Mouse (Mus musculus) MEL (cell line): ENCODE measurements around the gene Fam228b. TPM values are rescaled to one million over a fixed set of nuclear protein-coding genes. Genes with fewer than 3 reads are reported as not detected.
A peak's percentile ranks its signal among the peaks of the same experiment; 100 is the strongest.

ENCODE experiments used
- DNase-seq: peaks from one replicate; pipeline ENCODE4 v3.0.0; 2011; ENCODE audit warnings: low read depth, low spot score
- H3K27ac ChIP-seq: 2 replicates; pipeline ENCODE4 v1.5.1; 2012; ENCODE audit warnings: low read depth, mild to moderate bottlenecking, control low read depth, low read length, moderate library complexity; ENCODE audit not compliant: control insufficient read depth
- H3K27me3 ChIP-seq, 2 experiments: fragments of 150-350 bp in 1 of 2; sonication (generic) in 1 of 2; 2 replicates each; pipeline ENCODE4 v1.6.1; 2012; ENCODE audit warnings: low read length in 2 of 2, mild to moderate bottlenecking in 2 of 2, improper control_type of control experiment in 1 of 2, moderate library complexity in 1 of 2; ENCODE audit not compliant: insufficient read depth in 2 of 2, control insufficient read depth in 1 of 2
- H3K36me3 ChIP-seq, 2 experiments: 2 replicates each; pipeline ENCODE4 v1.6.1; 2012 to 2014; ENCODE audit warnings: low read length in 2 of 2, improper control_type of control experiment in 1 of 2, inconsistent platforms in 1 of 2, mild to moderate bottlenecking in 1 of 2; ENCODE audit not compliant: insufficient read depth in 2 of 2, control insufficient read depth in 1 of 2
- H3K4me1 ChIP-seq, 2 experiments: fragments of 150-350 bp in 1 of 2; sonication (generic) in 1 of 2; 2 replicates each; pipeline ENCODE4 v1.6.1; 2012; ENCODE audit warnings: low read length in 2 of 2, improper control_type of control experiment in 1 of 2, mild to moderate bottlenecking in 1 of 2; ENCODE audit not compliant: insufficient read depth in 2 of 2, control insufficient read depth in 1 of 2
- H3K4me3 ChIP-seq, 2 experiments: fragments of 150-350 bp in 1 of 2; sonication (generic) in 1 of 2; 2 replicates each; pipeline ENCODE4 v1.5.1; 2012; ENCODE audit warnings: low read depth in 2 of 2, low read length in 2 of 2, mild to moderate bottlenecking in 2 of 2, moderate library complexity in 2 of 2, control low read depth in 1 of 2, improper control_type of control experiment in 1 of 2; ENCODE audit not compliant: control insufficient read depth in 1 of 2, insufficient read depth in 1 of 2
- H3K79me2 ChIP-seq: 2 replicates; pipeline ENCODE4 v1.6.1; 2012; ENCODE audit warnings: mild to moderate bottlenecking, low read length, moderate library complexity; ENCODE audit not compliant: control insufficient read depth, poor library complexity, insufficient read depth
- H3K9ac ChIP-seq: 2 replicates; pipeline ENCODE4 v1.6.1; 2012; ENCODE audit warnings: low read depth, mild to moderate bottlenecking, control low read depth, low read length, moderate library complexity; ENCODE audit not compliant: control insufficient read depth, poor library complexity, severe bottlenecking
- H3K9me3 ChIP-seq: fragments of 150-350 bp; sonication (generic); replicated peaks from 2 replicates; pipeline ENCODE4 v1.6.1; 2012; ENCODE audit warnings: mild to moderate bottlenecking, low read length, improper control_type of control experiment, moderate library complexity; ENCODE audit not compliant: insufficient read depth
- CHD2 ChIP-seq: IDR thresholded peaks from 2 replicates; pipeline ENCODE4 v1.6.1; 2011; ENCODE audit warnings: low read length, improper control_type of control experiment
- CTCF ChIP-seq, 3 experiments: IDR thresholded peaks in 2 of 3; conservative IDR thresholded peaks in 1 of 3; 2 replicates each; pipeline ENCODE4 v1.5.1; 2011 to 2012; ENCODE audit warnings: low read length in 3 of 3, low read depth in 2 of 3, mild to moderate bottlenecking in 2 of 3, improper control_type of control experiment in 1 of 3, inconsistent platforms in 1 of 3, mixed read lengths in 1 of 3, moderate library complexity in 1 of 3; ENCODE audit not compliant: control insufficient read depth in 1 of 3, insufficient read depth in 1 of 3, poor library complexity in 1 of 3, severe bottlenecking in 1 of 3
- E2F4 ChIP-seq: IDR thresholded peaks from 2 replicates; pipeline ENCODE4 v1.6.1; 2011; ENCODE audit warnings: low read depth, low read length, improper control_type of control experiment, borderline replicate concordance
- EP300 ChIP-seq, 2 experiments: IDR thresholded peaks; 2 replicates each; pipeline ENCODE4 v1.6.1; 2011; ENCODE audit warnings: improper control_type of control experiment in 2 of 2, low read length in 2 of 2, low read depth in 1 of 2, mild to moderate bottlenecking in 1 of 2
- KAT2A ChIP-seq: conservative IDR thresholded peaks from 2 replicates; pipeline ENCODE4 v1.6.1; 2012; ENCODE audit warnings: low read depth, low read length, improper control_type of control experiment, inconsistent platforms
- MAFK ChIP-seq: IDR thresholded peaks from 2 replicates; pipeline ENCODE4 v1.6.1; 2011; ENCODE audit warnings: low read depth, mild to moderate bottlenecking, low read length, improper control_type of control experiment, borderline replicate concordance
- MXI1 ChIP-seq: IDR thresholded peaks from 2 replicates; pipeline ENCODE4 v1.6.1; 2011; ENCODE audit warnings: mild to moderate bottlenecking, low read depth, low read length, improper control_type of control experiment
- POLR2AphosphoS2 ChIP-seq: IDR thresholded peaks from 2 replicates; pipeline ENCODE4 v1.6.1; 2011; ENCODE audit warnings: low read length, improper control_type of control experiment
- RAD21 ChIP-seq: IDR thresholded peaks from 2 replicates; pipeline ENCODE4 v1.6.1; 2011; ENCODE audit warnings: mild to moderate bottlenecking, low read depth, low read length, improper control_type of control experiment
- RCOR1 ChIP-seq: IDR thresholded peaks from 2 replicates; pipeline ENCODE4 v1.6.1; 2012; ENCODE audit warnings: low read depth, mild to moderate bottlenecking, inconsistent platforms, low read length, improper control_type of control experiment
- TCF12 ChIP-seq: IDR thresholded peaks from 2 replicates; pipeline ENCODE4 v1.6.1; 2014; ENCODE audit warnings: low read depth, mild to moderate bottlenecking, inconsistent platforms, low read length, improper control_type of control experiment, moderate library complexity
- UBTF ChIP-seq: IDR thresholded peaks from 2 replicates; pipeline ENCODE4 v1.6.1; 2012; ENCODE audit warnings: low read depth, mild to moderate bottlenecking, inconsistent platforms, low read length, improper control_type of control experiment, moderate library complexity, borderline replicate concordance; ENCODE audit not compliant: insufficient read depth
- USF2 ChIP-seq, 2 experiments: IDR thresholded peaks; 2 replicates each; pipeline ENCODE4 v1.6.1; 2011 to 2012; ENCODE audit warnings: improper control_type of control experiment in 2 of 2, low read length in 2 of 2, borderline replicate concordance in 1 of 2, inconsistent platforms in 1 of 2, low read depth in 1 of 2, mild to moderate bottlenecking in 1 of 2; ENCODE audit not compliant: insufficient read depth in 1 of 2
- ZMIZ1 ChIP-seq: IDR thresholded peaks from 2 replicates; pipeline ENCODE4 v1.6.1; 2012; ENCODE audit warnings: low read depth, mild to moderate bottlenecking, inconsistent platforms, low read length, improper control_type of control experiment, moderate library complexity
- polyA plus RNA-seq, 2 experiments: library from polyadenylated mRNA; stranded (reverse) in 1 of 2; unstranded in 1 of 2; fragments of >175 nt in 1 of 2; fragments of >200 nt in 1 of 2; gene quantifications; 2 replicates each; pipeline versions ENCODE4 v1.2.1 to v1.2.4; 2012; ENCODE audit warnings: low replicate concordance in 2 of 2, low read depth in 1 of 2; ENCODE audit not compliant: insufficient read length in 2 of 2, insufficient read depth in 1 of 2, missing spikeins in 1 of 2
- total RNA-seq: library from RNA; depleted of rRNA; stranded (reverse); fragments of 300-350 nt; gene quantifications from 2 replicates; pipeline ENCODE4 v1.2.3, GENCODE M21; 2012

The Fam228b gene
- total and polyA plus RNA-seq, 3 experiments = 4.0 to 5.3 TPM; not detected in 1

GRCm38 (mm10) chr12:4781270-4781669 is 12.2 kb upstream of the Fam228b start:
- peaks cover 2 to 8% of the 10 kb centered on the region in 2 experiments; a peak in 2 of 4 replicates for H3K4me1 ChIP-seq
- H3K36me3 ChIP-seq = peaks cover 0 to 5% of the 10 kb centered on the region in 2 experiments; a peak in 2 of 4 replicates
- H3K4me3 ChIP-seq = no peak overlapping the region
- H3K27me3 ChIP-seq = no peaks in the 10 kb centered on the region
- no peak overlapping the region for H3K27ac ChIP-seq
- TF ChIP-seq CTCF (IDR thresholded peaks at IDR 0.05 in 2 of 3, conservative IDR thresholded peaks at IDR 0.05 in 1 of 3; ENCODE audit: control insufficient read depth in 1 of 3, insufficient read depth in 1 of 3, low read depth in 2 of 3, low read length in 3 of 3, poor library complexity in 1 of 3, severe bottlenecking in 1 of 3) = peak in 1 of 3 experiments; percentile 11; a peak in 1 of 6 replicates
- TF ChIP-seq E2F4 = no peak
- peak; percentile 4 for TF ChIP-seq RAD21
- TF ChIP-seq ZMIZ1 = no peak
- TF ChIP-seq EP300 (IDR thresholded peaks at IDR 0.05; ENCODE audit: low read depth in 1 of 2, low read length in 2 of 2) = no peak
- no peak for TF ChIP-seq CHD2
- H3K79me2 ChIP-seq = no peaks in the 10 kb centered on the region
- no peak for DNase-seq
- H3K9me3 ChIP-seq = no peaks in the 10 kb centered on the region
- no peak overlapping the region for H3K9ac ChIP-seq

- Histone ChIP-seq H3K4me3 (no peak overlapping the region), H3K9ac (no peak overlapping the region), H3K79me2 (no peaks in the 10 kb centered on the region), H3K36me3 (peaks cover 0 to 5% of the 10 kb centered on the region in 2 experiments; a peak in 2 of 4 replicates), H3K27ac (no peak overlapping the region), H3K9me3 (no peaks in the 10 kb centered on the region), H3K4me1 (peaks cover 6 to 8% of the 10 kb centered on the region in 2 experiments; a peak in 3 of 4 replicates), H3K27me3 (no peaks in the 10 kb centered on the region)
- no peak for DNase-seq
- TF ChIP-seq RCOR1 = no peak
- no peak for TF ChIP-seq UBTF
- no peak for TF ChIP-seq KAT2A
- no peak for TF ChIP-seq TCF12
- TF ChIP-seq RAD21 = no peak
- TF ChIP-seq POLR2AphosphoS2 = no peak
- no peak for TF ChIP-seq MAFK
These were observed 11.2 kb upstream of the Fam228b start for GRCm38 (mm10) chr12:4780245-4780644.

- Histone ChIP-seq H3K9ac (0 out of 2 replicates have a peak overlapping the region, but pooled peaks have one; percentile 33), H3K27ac (peak overlapping the region; percentile 56; the same call in 1 of the 2 replicates), H3K79me2 (no peaks in the 10 kb centered on the region), H3K4me1 (peaks cover 6 to 8% of the 10 kb centered on the region in 2 experiments; a peak in 3 of 4 replicates), H3K27me3 (no peaks in the 10 kb centered on the region), H3K9me3 (no peaks in the 10 kb centered on the region), H3K4me3 (peak overlapping the region in 1 of 2 experiments; percentile 35; a peak in 1 of 4 replicates), H3K36me3 (peaks cover 0 to 5% of the 10 kb centered on the region in 2 experiments; a peak in 2 of 4 replicates)
- TF ChIP-seq USF2 (IDR thresholded peaks at IDR 0.05; ENCODE audit: borderline replicate concordance in 1 of 2, insufficient read depth in 1 of 2, low read depth in 1 of 2, low read length in 2 of 2) (no peak), MXI1 (peak; percentile 40; the same call in 1 of the 2 replicates)
- DNase-seq = no peak
These were observed 8.7 kb upstream of the Fam228b start for GRCm38 (mm10) chr12:4777734-4778133.
